Mouse (Mus musculus) MEL (cell line): ENCODE data around the gene Fblim1. TPM values are rescaled to one million over a fixed set of nuclear protein-coding genes. Genes with fewer than 3 reads are reported as not detected.
A peak's percentile ranks its signal among the peaks of the same experiment; 100 is the strongest.

ENCODE experiments used
- DNase-seq: peaks from one replicate; pipeline ENCODE4 v3.0.0; 2011; ENCODE audit warnings: low read depth, low spot score
- H3K27ac ChIP-seq: 2 replicates; pipeline ENCODE4 v1.5.1; 2012; ENCODE audit warnings: low read depth, mild to moderate bottlenecking, control low read depth, low read length, moderate library complexity; ENCODE audit not compliant: control insufficient read depth
- H3K27me3 ChIP-seq, 2 experiments: fragments of 150-350 bp in 1 of 2; sonication (generic) in 1 of 2; 2 replicates each; pipeline ENCODE4 v1.6.1; 2012; ENCODE audit warnings: low read length in 2 of 2, mild to moderate bottlenecking in 2 of 2, improper control_type of control experiment in 1 of 2, moderate library complexity in 1 of 2; ENCODE audit not compliant: insufficient read depth in 2 of 2, control insufficient read depth in 1 of 2
- H3K36me3 ChIP-seq, 2 experiments: 2 replicates each; pipeline ENCODE4 v1.6.1; 2012 to 2014; ENCODE audit warnings: low read length in 2 of 2, improper control_type of control experiment in 1 of 2, inconsistent platforms in 1 of 2, mild to moderate bottlenecking in 1 of 2; ENCODE audit not compliant: insufficient read depth in 2 of 2, control insufficient read depth in 1 of 2
- H3K4me1 ChIP-seq, 2 experiments: fragments of 150-350 bp in 1 of 2; sonication (generic) in 1 of 2; 2 replicates each; pipeline ENCODE4 v1.6.1; 2012; ENCODE audit warnings: low read length in 2 of 2, improper control_type of control experiment in 1 of 2, mild to moderate bottlenecking in 1 of 2; ENCODE audit not compliant: insufficient read depth in 2 of 2, control insufficient read depth in 1 of 2
- H3K4me3 ChIP-seq, 2 experiments: fragments of 150-350 bp in 1 of 2; sonication (generic) in 1 of 2; 2 replicates each; pipeline ENCODE4 v1.5.1; 2012; ENCODE audit warnings: low read depth in 2 of 2, low read length in 2 of 2, mild to moderate bottlenecking in 2 of 2, moderate library complexity in 2 of 2, control low read depth in 1 of 2, improper control_type of control experiment in 1 of 2; ENCODE audit not compliant: control insufficient read depth in 1 of 2, insufficient read depth in 1 of 2
- H3K79me2 ChIP-seq: 2 replicates; pipeline ENCODE4 v1.6.1; 2012; ENCODE audit warnings: mild to moderate bottlenecking, low read length, moderate library complexity; ENCODE audit not compliant: control insufficient read depth, poor library complexity, insufficient read depth
- H3K9ac ChIP-seq: 2 replicates; pipeline ENCODE4 v1.6.1; 2012; ENCODE audit warnings: low read depth, mild to moderate bottlenecking, control low read depth, low read length, moderate library complexity; ENCODE audit not compliant: control insufficient read depth, poor library complexity, severe bottlenecking
- H3K9me3 ChIP-seq: fragments of 150-350 bp; sonication (generic); replicated peaks from 2 replicates; pipeline ENCODE4 v1.6.1; 2012; ENCODE audit warnings: mild to moderate bottlenecking, low read length, improper control_type of control experiment, moderate library complexity; ENCODE audit not compliant: insufficient read depth
- CTCF ChIP-seq, 3 experiments: IDR thresholded peaks in 2 of 3; conservative IDR thresholded peaks in 1 of 3; 2 replicates each; pipeline ENCODE4 v1.5.1; 2011 to 2012; ENCODE audit warnings: low read length in 3 of 3, low read depth in 2 of 3, mild to moderate bottlenecking in 2 of 3, improper control_type of control experiment in 1 of 3, inconsistent platforms in 1 of 3, mixed read lengths in 1 of 3, moderate library complexity in 1 of 3; ENCODE audit not compliant: control insufficient read depth in 1 of 3, insufficient read depth in 1 of 3, poor library complexity in 1 of 3, severe bottlenecking in 1 of 3
- GATA1 ChIP-seq: IDR thresholded peaks from 2 replicates; pipeline ENCODE4 v1.6.1; 2011; ENCODE audit warnings: low read depth, low read length, improper control_type of control experiment
- HCFC1 ChIP-seq: IDR thresholded peaks from 2 replicates; pipeline ENCODE4 v1.6.1; 2012; ENCODE audit warnings: low read depth, mild to moderate bottlenecking, inconsistent platforms, low read length, improper control_type of control experiment, moderate library complexity
- MAX ChIP-seq: IDR thresholded peaks from 2 replicates; pipeline ENCODE4 v1.6.1; 2011; ENCODE audit warnings: low read length, improper control_type of control experiment
- MEF2A ChIP-seq: IDR thresholded peaks from 2 replicates; pipeline ENCODE4 v1.6.1; 2014; ENCODE audit warnings: low read depth, mild to moderate bottlenecking, inconsistent platforms, low read length, improper control_type of control experiment; ENCODE audit not compliant: poor library complexity, insufficient replicate concordance, severe bottlenecking; ENCODE audit errors: extremely low read depth
- MXI1 ChIP-seq: IDR thresholded peaks from 2 replicates; pipeline ENCODE4 v1.6.1; 2011; ENCODE audit warnings: mild to moderate bottlenecking, low read depth, low read length, improper control_type of control experiment
- POLR2A ChIP-seq, 2 experiments: IDR thresholded peaks; 2 replicates each; pipeline ENCODE4 v1.6.1; 2011 to 2012; ENCODE audit warnings: low read length in 2 of 2, mild to moderate bottlenecking in 2 of 2, control low read depth in 1 of 2, improper control_type of control experiment in 1 of 2, low read depth in 1 of 2, moderate library complexity in 1 of 2; ENCODE audit not compliant: control insufficient read depth in 1 of 2, insufficient read depth in 1 of 2, poor library complexity in 1 of 2
- POLR2AphosphoS5 ChIP-seq: IDR thresholded peaks from 2 replicates; pipeline ENCODE4 v1.6.1; 2012; ENCODE audit warnings: low read depth, borderline replicate concordance, mild to moderate bottlenecking, inconsistent platforms, low read length, moderate library complexity, mixed read lengths
- RAD21 ChIP-seq: IDR thresholded peaks from 2 replicates; pipeline ENCODE4 v1.6.1; 2011; ENCODE audit warnings: mild to moderate bottlenecking, low read depth, low read length, improper control_type of control experiment
- SIN3A ChIP-seq: IDR thresholded peaks from 2 replicates; pipeline ENCODE4 v1.6.1; 2012; ENCODE audit warnings: low read length, improper control_type of control experiment, inconsistent platforms
- SMC3 ChIP-seq: IDR thresholded peaks from 2 replicates; pipeline ENCODE4 v1.6.1; 2011; ENCODE audit warnings: low read depth, low read length, improper control_type of control experiment
- TBP ChIP-seq: IDR thresholded peaks from 2 replicates; pipeline ENCODE4 v1.8.0; 2011; ENCODE audit warnings: low read depth, low read length, improper control_type of control experiment
- UBTF ChIP-seq: IDR thresholded peaks from 2 replicates; pipeline ENCODE4 v1.6.1; 2012; ENCODE audit warnings: low read depth, mild to moderate bottlenecking, inconsistent platforms, low read length, improper control_type of control experiment, moderate library complexity, borderline replicate concordance; ENCODE audit not compliant: insufficient read depth
- ZMIZ1 ChIP-seq: IDR thresholded peaks from 2 replicates; pipeline ENCODE4 v1.6.1; 2012; ENCODE audit warnings: low read depth, mild to moderate bottlenecking, inconsistent platforms, low read length, improper control_type of control experiment, moderate library complexity
- polyA plus RNA-seq, 2 experiments: library from polyadenylated mRNA; stranded (reverse) in 1 of 2; unstranded in 1 of 2; fragments of >175 nt in 1 of 2; fragments of >200 nt in 1 of 2; gene quantifications; 2 replicates each; pipeline versions ENCODE4 v1.2.1 to v1.2.4; 2012; ENCODE audit warnings: low replicate concordance in 2 of 2, low read depth in 1 of 2; ENCODE audit not compliant: insufficient read length in 2 of 2, insufficient read depth in 1 of 2, missing spikeins in 1 of 2
- total RNA-seq: library from RNA; depleted of rRNA; stranded (reverse); fragments of 300-350 nt; gene quantifications from 2 replicates; pipeline ENCODE4 v1.2.3, GENCODE M21; 2012

Fblim1 gene
- total and polyA plus RNA-seq, 3 experiments, result not detected

DNA sequence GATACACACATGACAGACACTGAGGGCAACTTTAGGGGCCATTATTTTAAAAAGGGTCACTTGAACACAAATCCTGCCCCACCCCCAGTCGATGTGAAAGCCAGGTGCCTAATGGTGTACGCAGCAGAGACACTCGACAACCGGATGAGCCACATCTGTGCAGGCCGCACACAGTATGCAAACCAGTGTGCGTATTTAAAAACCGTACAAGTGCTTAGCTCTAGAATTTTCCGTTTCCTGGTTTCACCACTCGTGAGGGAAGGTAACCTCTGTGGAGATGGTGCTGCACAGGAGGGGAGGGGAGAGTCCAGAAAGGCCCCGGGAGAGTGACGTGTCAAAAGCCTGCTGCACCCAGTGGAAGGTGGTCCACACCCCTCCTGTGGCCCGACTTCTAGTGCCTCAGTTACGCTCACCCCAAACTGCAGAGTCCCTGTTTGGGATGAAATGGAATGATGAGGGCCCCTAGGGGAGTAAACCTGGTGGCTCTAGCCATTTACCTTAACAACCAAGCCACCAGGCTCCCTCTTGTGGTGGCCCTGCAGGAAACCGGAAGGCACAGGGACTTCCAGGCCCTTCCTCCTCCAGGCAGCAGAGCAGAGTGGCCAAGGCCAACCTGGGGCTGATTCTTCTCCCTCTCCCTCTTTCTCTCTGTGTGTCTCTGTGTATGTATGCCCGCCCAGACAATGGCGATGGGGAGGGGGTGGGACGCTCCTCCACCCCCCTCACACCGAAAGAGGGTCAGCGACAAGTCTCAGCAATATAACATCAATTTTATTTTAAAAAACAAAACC lies 19.3 kb upstream of the Fblim1 start:
- no peaks in the 10 kb centered on the region for H3K9me3 ChIP-seq
- no peaks in the 10 kb centered on the region; a peak in 1 of 4 replicates for H3K36me3 ChIP-seq
- H3K4me1 ChIP-seq, result no peaks in the 10 kb centered on the region
- H3K27me3 ChIP-seq, result no peaks in the 10 kb centered on the region
- H3K9ac ChIP-seq, result no peak overlapping the region
- H3K27ac ChIP-seq, result no peak overlapping the region
- no peak for TF ChIP-seq POLR2AphosphoS5
- TF ChIP-seq ZMIZ1, result no peak
- TF ChIP-seq UBTF, result no peak
- TF ChIP-seq RAD21, result peak; percentile 7
- TF ChIP-seq POLR2A (IDR thresholded peaks at IDR 0.05; ENCODE audit: control insufficient read depth in 1 of 2, insufficient read depth in 1 of 2, low read depth in 1 of 2, low read length in 2 of 2, poor library complexity in 1 of 2), result no peak
- peak; percentile 33 to 66 (median 59) for TF ChIP-seq CTCF (IDR thresholded peaks at IDR 0.05 in 2 of 3, conservative IDR thresholded peaks at IDR 0.05 in 1 of 3; ENCODE audit: control insufficient read depth in 1 of 3, insufficient read depth in 1 of 3, low read depth in 2 of 3, low read length in 3 of 3, poor library complexity in 1 of 3, severe bottlenecking in 1 of 3)
- TF ChIP-seq HCFC1, result no peak
- TF ChIP-seq SMC3, result peak; percentile 50
- TF ChIP-seq GATA1, result no peak
- TF ChIP-seq, all 39 proteins: peak for 3
- DNase-seq, result peak; percentile 41
- H3K4me3 ChIP-seq, result no peak overlapping the region
- H3K79me2 ChIP-seq, result no peaks in the 10 kb centered on the region

DNA sequence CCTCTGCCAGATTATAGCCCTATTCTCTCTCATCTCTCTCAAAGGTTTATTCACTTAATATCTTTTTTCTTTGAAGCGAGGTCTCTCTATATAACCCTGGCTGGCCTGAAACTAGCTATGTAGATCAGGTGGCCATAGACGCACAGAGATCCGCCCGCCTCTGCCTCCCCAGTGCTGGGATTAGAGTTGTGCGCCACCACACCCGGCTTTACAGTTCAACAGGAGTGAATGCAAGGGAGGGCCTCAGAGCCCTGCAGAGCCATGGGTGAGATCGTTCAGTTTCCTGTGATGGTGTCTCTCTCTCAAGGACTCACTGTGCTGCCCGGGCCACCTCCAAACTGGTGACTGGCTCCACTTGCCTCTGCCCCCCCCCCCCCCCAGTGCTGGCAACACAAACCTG lies 18.2 kb upstream of the Fblim1 start:
- no peak for TF ChIP-seq MEF2A
- no peak for TF ChIP-seq MAX
- no peak for TF ChIP-seq SIN3A
- TF ChIP-seq MXI1, result no peak
- Histone ChIP-seq H3K9me3 (no peaks in the 10 kb centered on the region), H3K9ac (no peak overlapping the region), H3K27me3 (no peaks in the 10 kb centered on the region), H3K79me2 (no peaks in the 10 kb centered on the region), H3K27ac (no peak overlapping the region), H3K4me1 (peaks cover 0 to 4% of the 10 kb centered on the region in 2 experiments; a peak in 1 of 4 replicates), H3K4me3 (no peak overlapping the region), H3K36me3 (no peaks in the 10 kb centered on the region; a peak in 1 of 4 replicates)
- no peak for DNase-seq

DNA sequence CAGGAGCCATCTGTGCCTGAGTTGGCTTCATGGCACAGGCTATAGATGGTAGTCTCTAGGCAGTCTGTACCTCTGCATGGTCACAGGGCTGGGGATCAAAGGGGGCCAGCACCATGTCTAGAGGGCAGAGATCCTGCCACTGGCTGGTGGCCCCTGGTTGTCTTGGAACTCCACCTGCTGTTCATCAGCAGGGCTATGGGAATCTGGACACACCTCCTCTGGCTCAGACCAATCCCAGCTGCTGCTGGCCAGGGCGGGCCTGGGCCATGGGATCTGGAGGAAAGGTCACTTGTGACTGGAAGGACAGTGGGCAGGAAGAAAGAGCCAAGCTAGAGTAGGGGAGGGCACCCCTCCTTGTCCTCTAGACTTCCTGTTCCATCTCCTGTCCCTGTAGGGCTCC lies 17.8 kb upstream of the Fblim1 start, which contains the start of gene Slc25a34:
Gene Slc25a34 (minus strand): TSS at position 156 of the 400 bp plus-strand sequence.
- TF ChIP-seq TBP, result no peak
- TF ChIP-seq, all 39 proteins: peak for 0
- Histone ChIP-seq H3K9ac (no peak within 1 kb of the TSS), H3K36me3 (no peaks in the 10 kb centered on the region; a peak in 1 of 4 replicates), H3K27ac (no peak within 1 kb of the TSS), H3K4me3 (no peak within 1 kb of the TSS), H3K4me1 (peaks cover 0 to 4% of the 10 kb centered on the region in 2 experiments; a peak in 1 of 4 replicates), H3K79me2 (no peaks in the 10 kb centered on the region), H3K9me3 (no peaks in the 10 kb centered on the region), H3K27me3 (no peaks in the 10 kb centered on the region)
- no peak for DNase-seq
